Mouse (Mus musculus) MEL (cell line): Measurements from ENCODE around the gene Med13. TPM values are rescaled to one million over a fixed set of nuclear protein-coding genes. Genes with fewer than 3 reads are reported as not detected.

Experiments used
- DNase-seq: peaks from one replicate; pipeline ENCODE4 v3.0.0; 2011; ENCODE audit warnings: low read depth, low spot score
- H3K27ac ChIP-seq: 2 replicates; pipeline ENCODE4 v1.5.1; 2012; ENCODE audit warnings: low read depth, mild to moderate bottlenecking, control low read depth, low read length, moderate library complexity; ENCODE audit not compliant: control insufficient read depth
- H3K27me3 ChIP-seq, 2 experiments: fragments of 150-350 bp in 1 of 2; sonication (generic) in 1 of 2; 2 replicates each; pipeline ENCODE4 v1.6.1; 2012; ENCODE audit warnings: low read length in 2 of 2, mild to moderate bottlenecking in 2 of 2, improper control_type of control experiment in 1 of 2, moderate library complexity in 1 of 2; ENCODE audit not compliant: insufficient read depth in 2 of 2, control insufficient read depth in 1 of 2
- H3K36me3 ChIP-seq, 2 experiments: 2 replicates each; pipeline ENCODE4 v1.6.1; 2012 to 2014; ENCODE audit warnings: low read length in 2 of 2, improper control_type of control experiment in 1 of 2, inconsistent platforms in 1 of 2, mild to moderate bottlenecking in 1 of 2; ENCODE audit not compliant: insufficient read depth in 2 of 2, control insufficient read depth in 1 of 2
- H3K4me1 ChIP-seq, 2 experiments: fragments of 150-350 bp in 1 of 2; sonication (generic) in 1 of 2; 2 replicates each; pipeline ENCODE4 v1.6.1; 2012; ENCODE audit warnings: low read length in 2 of 2, improper control_type of control experiment in 1 of 2, mild to moderate bottlenecking in 1 of 2; ENCODE audit not compliant: insufficient read depth in 2 of 2, control insufficient read depth in 1 of 2
- H3K4me3 ChIP-seq, 2 experiments: fragments of 150-350 bp in 1 of 2; sonication (generic) in 1 of 2; 2 replicates each; pipeline ENCODE4 v1.5.1; 2012; ENCODE audit warnings: low read depth in 2 of 2, low read length in 2 of 2, mild to moderate bottlenecking in 2 of 2, moderate library complexity in 2 of 2, control low read depth in 1 of 2, improper control_type of control experiment in 1 of 2; ENCODE audit not compliant: control insufficient read depth in 1 of 2, insufficient read depth in 1 of 2
- H3K79me2 ChIP-seq: 2 replicates; pipeline ENCODE4 v1.6.1; 2012; ENCODE audit warnings: mild to moderate bottlenecking, low read length, moderate library complexity; ENCODE audit not compliant: control insufficient read depth, poor library complexity, insufficient read depth
- H3K9ac ChIP-seq: 2 replicates; pipeline ENCODE4 v1.6.1; 2012; ENCODE audit warnings: low read depth, mild to moderate bottlenecking, control low read depth, low read length, moderate library complexity; ENCODE audit not compliant: control insufficient read depth, poor library complexity, severe bottlenecking
- H3K9me3 ChIP-seq: fragments of 150-350 bp; sonication (generic); replicated peaks from 2 replicates; pipeline ENCODE4 v1.6.1; 2012; ENCODE audit warnings: mild to moderate bottlenecking, low read length, improper control_type of control experiment, moderate library complexity; ENCODE audit not compliant: insufficient read depth
- BHLHE40 ChIP-seq: IDR thresholded peaks from 2 replicates; pipeline ENCODE4 v1.6.1; 2012; ENCODE audit warnings: low read depth, mild to moderate bottlenecking, inconsistent platforms, low read length, improper control_type of control experiment, borderline replicate concordance
- CHD1 ChIP-seq: IDR thresholded peaks from 2 replicates; pipeline ENCODE4 v1.6.1; 2012; ENCODE audit warnings: low read depth, mild to moderate bottlenecking, inconsistent platforms, low read length, improper control_type of control experiment
- CHD2 ChIP-seq: IDR thresholded peaks from 2 replicates; pipeline ENCODE4 v1.6.1; 2011; ENCODE audit warnings: low read length, improper control_type of control experiment
- CTCF ChIP-seq, 3 experiments: IDR thresholded peaks in 2 of 3; conservative IDR thresholded peaks in 1 of 3; 2 replicates each; pipeline ENCODE4 v1.5.1; 2011 to 2012; ENCODE audit warnings: low read length in 3 of 3, low read depth in 2 of 3, mild to moderate bottlenecking in 2 of 3, improper control_type of control experiment in 1 of 3, inconsistent platforms in 1 of 3, mixed read lengths in 1 of 3, moderate library complexity in 1 of 3; ENCODE audit not compliant: control insufficient read depth in 1 of 3, insufficient read depth in 1 of 3, poor library complexity in 1 of 3, severe bottlenecking in 1 of 3
- E2F4 ChIP-seq: IDR thresholded peaks from 2 replicates; pipeline ENCODE4 v1.6.1; 2011; ENCODE audit warnings: low read depth, low read length, improper control_type of control experiment, borderline replicate concordance
- ELF1 ChIP-seq: IDR thresholded peaks from 2 replicates; pipeline ENCODE4 v1.6.1; 2014; ENCODE audit warnings: low read depth, mild to moderate bottlenecking, inconsistent platforms, low read length, improper control_type of control experiment, moderate library complexity
- EP300 ChIP-seq, 2 experiments: IDR thresholded peaks; 2 replicates each; pipeline ENCODE4 v1.6.1; 2011; ENCODE audit warnings: improper control_type of control experiment in 2 of 2, low read length in 2 of 2, low read depth in 1 of 2, mild to moderate bottlenecking in 1 of 2
- ETS1 ChIP-seq: IDR thresholded peaks from 2 replicates; pipeline ENCODE4 v1.6.1; 2012; ENCODE audit warnings: low read depth, mild to moderate bottlenecking, inconsistent platforms, low read length, improper control_type of control experiment, moderate library complexity
- GABPA ChIP-seq: IDR thresholded peaks from 2 replicates; pipeline ENCODE4 v1.6.1; 2012; ENCODE audit warnings: low read depth, mild to moderate bottlenecking, inconsistent platforms, low read length, improper control_type of control experiment, moderate library complexity
- GATA1 ChIP-seq: IDR thresholded peaks from 2 replicates; pipeline ENCODE4 v1.6.1; 2011; ENCODE audit warnings: low read depth, low read length, improper control_type of control experiment
- HCFC1 ChIP-seq: IDR thresholded peaks from 2 replicates; pipeline ENCODE4 v1.6.1; 2012; ENCODE audit warnings: low read depth, mild to moderate bottlenecking, inconsistent platforms, low read length, improper control_type of control experiment, moderate library complexity
- JUND ChIP-seq: IDR thresholded peaks from 2 replicates; pipeline ENCODE4 v1.6.1; 2011; ENCODE audit warnings: low read depth, mild to moderate bottlenecking, improper control_type of control experiment, low read length
- KAT2A ChIP-seq: conservative IDR thresholded peaks from 2 replicates; pipeline ENCODE4 v1.6.1; 2012; ENCODE audit warnings: low read depth, low read length, improper control_type of control experiment, inconsistent platforms
- MAFK ChIP-seq: IDR thresholded peaks from 2 replicates; pipeline ENCODE4 v1.6.1; 2011; ENCODE audit warnings: low read depth, mild to moderate bottlenecking, low read length, improper control_type of control experiment, borderline replicate concordance
- MAX ChIP-seq: IDR thresholded peaks from 2 replicates; pipeline ENCODE4 v1.6.1; 2011; ENCODE audit warnings: low read length, improper control_type of control experiment
- MAZ ChIP-seq: IDR thresholded peaks from 2 replicates; pipeline ENCODE4 v1.6.1; 2012; ENCODE audit warnings: low read depth, mild to moderate bottlenecking, inconsistent platforms, low read length, improper control_type of control experiment
- MXI1 ChIP-seq: IDR thresholded peaks from 2 replicates; pipeline ENCODE4 v1.6.1; 2011; ENCODE audit warnings: mild to moderate bottlenecking, low read depth, low read length, improper control_type of control experiment
- MYB ChIP-seq: IDR thresholded peaks from 2 replicates; pipeline ENCODE4 v1.6.1; 2011; ENCODE audit warnings: mild to moderate bottlenecking, low read depth, low read length, improper control_type of control experiment
- MYC ChIP-seq: IDR thresholded peaks from 2 replicates; pipeline ENCODE4 v1.6.1; 2011; ENCODE audit warnings: low read depth, mild to moderate bottlenecking, low read length, improper control_type of control experiment, moderate library complexity
- NELFE ChIP-seq: IDR thresholded peaks from 2 replicates; pipeline ENCODE4 v1.6.1; 2011; ENCODE audit warnings: low read depth, low read length, improper control_type of control experiment
- NRF1 ChIP-seq: IDR thresholded peaks from 2 replicates; pipeline ENCODE4 v1.6.1; 2014; ENCODE audit warnings: low read depth, mild to moderate bottlenecking, inconsistent platforms, low read length, improper control_type of control experiment, moderate library complexity; ENCODE audit not compliant: poor library complexity, insufficient read depth, severe bottlenecking
- POLR2A ChIP-seq, 2 experiments: IDR thresholded peaks; 2 replicates each; pipeline ENCODE4 v1.6.1; 2011 to 2012; ENCODE audit warnings: low read length in 2 of 2, mild to moderate bottlenecking in 2 of 2, control low read depth in 1 of 2, improper control_type of control experiment in 1 of 2, low read depth in 1 of 2, moderate library complexity in 1 of 2; ENCODE audit not compliant: control insufficient read depth in 1 of 2, insufficient read depth in 1 of 2, poor library complexity in 1 of 2
- POLR2AphosphoS2 ChIP-seq: IDR thresholded peaks from 2 replicates; pipeline ENCODE4 v1.6.1; 2011; ENCODE audit warnings: low read length, improper control_type of control experiment
- POLR2AphosphoS5 ChIP-seq: IDR thresholded peaks from 2 replicates; pipeline ENCODE4 v1.6.1; 2012; ENCODE audit warnings: low read depth, borderline replicate concordance, mild to moderate bottlenecking, inconsistent platforms, low read length, moderate library complexity, mixed read lengths
- RAD21 ChIP-seq: IDR thresholded peaks from 2 replicates; pipeline ENCODE4 v1.6.1; 2011; ENCODE audit warnings: mild to moderate bottlenecking, low read depth, low read length, improper control_type of control experiment
- RCOR1 ChIP-seq: IDR thresholded peaks from 2 replicates; pipeline ENCODE4 v1.6.1; 2012; ENCODE audit warnings: low read depth, mild to moderate bottlenecking, inconsistent platforms, low read length, improper control_type of control experiment
- SIN3A ChIP-seq: IDR thresholded peaks from 2 replicates; pipeline ENCODE4 v1.6.1; 2012; ENCODE audit warnings: low read length, improper control_type of control experiment, inconsistent platforms
- SMC3 ChIP-seq: IDR thresholded peaks from 2 replicates; pipeline ENCODE4 v1.6.1; 2011; ENCODE audit warnings: low read depth, low read length, improper control_type of control experiment
- UBTF ChIP-seq: IDR thresholded peaks from 2 replicates; pipeline ENCODE4 v1.6.1; 2012; ENCODE audit warnings: low read depth, mild to moderate bottlenecking, inconsistent platforms, low read length, improper control_type of control experiment, moderate library complexity, borderline replicate concordance; ENCODE audit not compliant: insufficient read depth
- USF1 ChIP-seq: IDR thresholded peaks from 2 replicates; pipeline ENCODE4 v1.6.1; 2014; ENCODE audit warnings: low read depth, mild to moderate bottlenecking, inconsistent platforms, low read length, improper control_type of control experiment, moderate library complexity
- USF2 ChIP-seq, 2 experiments: IDR thresholded peaks; 2 replicates each; pipeline ENCODE4 v1.6.1; 2011 to 2012; ENCODE audit warnings: improper control_type of control experiment in 2 of 2, low read length in 2 of 2, borderline replicate concordance in 1 of 2, inconsistent platforms in 1 of 2, low read depth in 1 of 2, mild to moderate bottlenecking in 1 of 2; ENCODE audit not compliant: insufficient read depth in 1 of 2
- ZC3H11A ChIP-seq: IDR thresholded peaks from 2 replicates; pipeline ENCODE4 v1.6.1; 2012; ENCODE audit warnings: low read depth, mild to moderate bottlenecking, inconsistent platforms, low read length, improper control_type of control experiment
- ZKSCAN1 ChIP-seq: IDR thresholded peaks from 2 replicates; pipeline ENCODE4 v1.6.1; 2012; ENCODE audit warnings: low read depth, mild to moderate bottlenecking, inconsistent platforms, low read length, improper control_type of control experiment, moderate library complexity
- ZNF384 ChIP-seq: IDR thresholded peaks from 2 replicates; pipeline ENCODE4 v1.6.1; 2012; ENCODE audit warnings: low read depth, mild to moderate bottlenecking, inconsistent platforms, low read length, improper control_type of control experiment
- polyA plus RNA-seq, 2 experiments: library from polyadenylated mRNA; stranded (reverse) in 1 of 2; unstranded in 1 of 2; fragments of >175 nt in 1 of 2; fragments of >200 nt in 1 of 2; gene quantifications; 2 replicates each; pipeline versions ENCODE4 v1.2.1 to v1.2.4; 2012; ENCODE audit warnings: low replicate concordance in 2 of 2, low read depth in 1 of 2; ENCODE audit not compliant: insufficient read length in 2 of 2, insufficient read depth in 1 of 2, missing spikeins in 1 of 2
- total RNA-seq: library from RNA; depleted of rRNA; stranded (reverse); fragments of 300-350 nt; gene quantifications from 2 replicates; pipeline ENCODE4 v1.2.3, GENCODE M21; 2012; rRNA removed

Gene Med13
- total RNA-seq (26.4 and 34.8 TPM in 2 replicates), polyA plus RNA-seq (100 to 1,000 TPM in 1 of 2 experiments, 10 to 100 TPM in 1; 23.3 to 114 TPM)

DNA sequence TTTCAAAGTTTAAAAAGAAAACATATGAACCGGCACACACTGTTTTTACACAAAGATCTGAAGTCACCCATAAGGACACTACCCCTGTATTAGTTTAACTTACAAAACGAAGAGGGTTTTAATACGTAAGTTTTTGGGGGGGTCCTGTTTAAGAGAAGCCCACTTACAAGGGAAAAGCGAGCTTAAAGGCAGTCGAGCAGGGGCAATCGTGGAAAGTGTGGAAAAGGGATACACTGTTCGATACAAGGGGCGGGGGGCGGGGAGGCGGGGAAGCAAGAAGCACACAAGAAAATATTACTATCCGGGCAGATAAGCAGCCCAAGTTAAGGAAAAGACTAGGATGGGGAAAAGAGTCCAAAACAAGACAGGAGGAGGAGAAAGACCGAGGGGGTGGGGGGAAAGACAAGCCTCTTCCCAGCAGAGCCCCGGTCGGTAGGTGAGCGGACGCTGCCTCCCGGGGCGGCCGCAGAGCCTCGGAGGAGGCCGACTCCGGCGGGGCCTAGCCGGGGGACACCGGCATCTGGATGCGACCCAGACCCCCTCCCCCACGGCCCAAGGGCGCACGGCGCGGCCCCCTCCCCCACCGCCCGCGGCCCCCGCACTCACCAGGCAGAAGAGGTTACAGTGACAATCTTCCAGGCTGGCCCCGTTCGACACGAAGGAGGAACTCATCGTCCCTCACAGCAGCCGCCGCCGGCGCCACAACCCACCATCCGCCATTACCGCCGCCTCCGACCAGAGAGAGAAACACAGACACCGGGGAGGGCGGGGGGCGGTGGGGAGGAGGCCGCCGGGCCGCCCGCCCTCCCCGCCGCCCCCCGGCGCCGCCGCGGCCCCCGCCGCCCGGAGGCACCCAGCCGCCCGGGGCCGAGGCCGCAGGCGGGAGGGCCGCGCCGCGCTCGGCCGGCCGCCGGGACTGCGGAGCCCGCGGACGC lies at the start of gene Med13:
Med13 (minus strand) TSS at position 749 of the 935 bp plus-strand sequence.
- DNase-seq, result peak; percentile 71
- Histone ChIP-seq H3K9me3 (no peaks in the 10 kb centered on the region), H3K36me3 (peaks cover 24 to 34% of the 10 kb centered on the region in 2 experiments), H3K27me3 (no peaks in the 10 kb centered on the region), H3K27ac (peak within 1 kb of the TSS; percentile 87), H3K4me1 (peaks cover 8 to 18% of the 10 kb centered on the region in 2 experiments), H3K9ac (peak within 1 kb of the TSS; percentile 95), H3K4me3 (peak within 1 kb of the TSS; percentile 74 to 85), H3K79me2 (peaks cover 49% of the 10 kb centered on the region)
- TF ChIP-seq CHD1 (peak; percentile 83; the same call in 1 of the 2 replicates), JUND (no peak), POLR2AphosphoS5 (no peak), RCOR1 (no peak), HCFC1 (no peak; the same call in 1 of the 2 replicates), POLR2A (IDR thresholded peaks at IDR 0.05; ENCODE audit: control insufficient read depth in 1 of 2, insufficient read depth in 1 of 2, low read depth in 1 of 2, low read length in 2 of 2, poor library complexity in 1 of 2) (peak in 1 of 2 experiments; percentile 16; a peak in 1 of 4 replicates), POLR2AphosphoS2 (0 out of 2 replicates have a peak, but pooled peaks have one; percentile 31), SIN3A (no peak), UBTF (peak; percentile 32; the same call in 1 of the 2 replicates), MXI1 (peak; percentile 31; the same call in 1 of the 2 replicates), NRF1 (no peak), EP300 (IDR thresholded peaks at IDR 0.05; ENCODE audit: low read depth in 1 of 2, low read length in 2 of 2) (no peak), MAFK (no peak), BHLHE40 (no peak), KAT2A (no peak), E2F4 (no peak), ETS1 (no peak), ZNF384 (no peak), ZKSCAN1 (no peak), GABPA (no peak), USF1 (no peak), USF2 (IDR thresholded peaks at IDR 0.05; ENCODE audit: borderline replicate concordance in 1 of 2, insufficient read depth in 1 of 2, low read depth in 1 of 2, low read length in 2 of 2) (no peak), SMC3 (no peak), RAD21 (no peak), MAX (no peak), CTCF (IDR thresholded peaks at IDR 0.05 in 2 of 3, conservative IDR thresholded peaks at IDR 0.05 in 1 of 3; ENCODE audit: control insufficient read depth in 1 of 3, insufficient read depth in 1 of 3, low read depth in 2 of 3, low read length in 3 of 3, poor library complexity in 1 of 3, severe bottlenecking in 1 of 3) (0 out of 6 replicates have a peak, but pooled peaks of 1 of the 3 experiments have one; percentile 1), ZC3H11A (no peak), MAZ (peak; percentile 65; the same call in 1 of the 2 replicates), GATA1 (no peak), MYC (no peak), NELFE (0 out of 2 replicates have a peak, but pooled peaks have one; percentile 17), ELF1 (no peak), CHD2 (no peak), MYB (no peak)
